Mouse (Mus musculus) kidney, postnatal 4 days (tissue): ENCODE measurements around the gene Cwc27.

Experiments used
- DNase-seq, 2 experiments: peaks; one replicate each; pipeline ENCODE4 v3.0.0; 2021; ENCODE audit warnings: mixed read lengths in 2 of 2

The Cwc27 gene

GRCm38 (mm10) chr13:104779104-104779670 lies 37.8 kb downstream of the Cwc27 start:
- DNase-seq, result no peak

GRCm38 (mm10) chr13:104763193-104763592 lies 53.7 kb downstream of the Cwc27 start:
- DNase-seq, result no peak

DNA sequence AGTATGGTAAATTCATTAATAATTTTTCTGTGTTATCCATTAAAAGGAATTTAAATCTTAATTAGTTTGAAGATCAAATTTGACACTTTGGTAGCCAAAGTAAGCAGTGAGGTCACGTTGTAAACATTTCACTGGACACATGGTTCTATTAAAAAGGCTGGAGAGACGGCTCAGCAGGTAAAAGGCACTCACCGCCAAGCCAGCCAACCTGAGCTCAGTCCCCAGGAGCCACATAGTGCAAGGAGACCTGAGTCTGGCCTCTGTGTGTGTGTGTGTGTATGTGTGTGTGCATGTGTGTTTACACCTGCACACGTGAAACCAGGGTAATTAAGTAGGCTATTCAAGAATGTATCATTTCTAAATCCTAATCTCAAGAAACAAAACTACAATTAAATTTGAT lies 54.5 kb downstream of the Cwc27 start:
- DNase-seq, result no peak

DNA sequence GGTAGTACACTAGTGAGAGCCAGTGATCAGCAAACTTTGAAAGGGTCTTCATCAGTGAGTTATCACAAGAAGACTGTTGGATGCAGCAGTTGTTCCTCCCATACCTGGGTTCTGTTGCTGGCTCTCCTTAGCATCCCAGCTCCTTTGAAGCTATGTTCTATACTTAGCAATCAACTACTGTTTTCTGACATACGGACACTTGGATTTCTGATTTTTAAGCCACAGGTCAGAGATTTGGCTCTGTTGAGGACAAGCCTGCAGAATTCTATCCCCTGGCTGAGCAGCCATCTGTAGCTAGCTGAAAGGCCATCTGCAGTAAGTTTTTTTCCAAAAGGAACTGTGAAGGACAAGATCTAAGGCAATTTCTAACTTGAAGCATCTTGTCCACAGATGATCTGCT lies 57.6 kb downstream of the Cwc27 start:
- DNase-seq, result no peak

GRCm38 (mm10) chr13:104747032-104747431 lies 69.9 kb downstream of the Cwc27 start:
- no peak for DNase-seq

- no peak for DNase-seq
These were observed 74.1 kb downstream of the Cwc27 start for GRCm38 (mm10) chr13:104742866-104743265.

GRCm38 (mm10) chr13:104729261-104730046 lies 87.5 kb downstream of the Cwc27 start:
- DNase-seq, result no peak

DNA sequence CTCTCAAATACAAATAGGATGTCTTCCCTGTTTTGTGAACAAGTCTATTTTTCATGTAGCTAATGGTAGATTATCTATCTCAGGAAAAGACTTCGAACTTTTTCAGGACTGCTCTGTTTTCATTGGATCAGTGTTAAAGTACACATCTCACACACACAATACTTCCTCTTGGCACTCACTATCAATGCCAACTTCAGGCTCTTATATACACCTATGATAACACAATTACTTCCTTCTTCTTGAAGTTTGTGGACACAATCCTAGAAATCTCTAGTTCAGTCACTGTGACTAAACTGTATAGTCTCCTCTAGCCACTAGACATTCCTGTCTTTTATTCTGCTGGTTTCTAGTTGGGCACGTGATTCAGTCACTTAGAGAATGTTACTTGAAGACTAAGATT lies 89.3 kb downstream of the Cwc27 start:
- no peak for DNase-seq

- no peak for DNase-seq
These were observed 96.8 kb downstream of the Cwc27 start for GRCm38 (mm10) chr13:104720133-104720532.

DNA sequence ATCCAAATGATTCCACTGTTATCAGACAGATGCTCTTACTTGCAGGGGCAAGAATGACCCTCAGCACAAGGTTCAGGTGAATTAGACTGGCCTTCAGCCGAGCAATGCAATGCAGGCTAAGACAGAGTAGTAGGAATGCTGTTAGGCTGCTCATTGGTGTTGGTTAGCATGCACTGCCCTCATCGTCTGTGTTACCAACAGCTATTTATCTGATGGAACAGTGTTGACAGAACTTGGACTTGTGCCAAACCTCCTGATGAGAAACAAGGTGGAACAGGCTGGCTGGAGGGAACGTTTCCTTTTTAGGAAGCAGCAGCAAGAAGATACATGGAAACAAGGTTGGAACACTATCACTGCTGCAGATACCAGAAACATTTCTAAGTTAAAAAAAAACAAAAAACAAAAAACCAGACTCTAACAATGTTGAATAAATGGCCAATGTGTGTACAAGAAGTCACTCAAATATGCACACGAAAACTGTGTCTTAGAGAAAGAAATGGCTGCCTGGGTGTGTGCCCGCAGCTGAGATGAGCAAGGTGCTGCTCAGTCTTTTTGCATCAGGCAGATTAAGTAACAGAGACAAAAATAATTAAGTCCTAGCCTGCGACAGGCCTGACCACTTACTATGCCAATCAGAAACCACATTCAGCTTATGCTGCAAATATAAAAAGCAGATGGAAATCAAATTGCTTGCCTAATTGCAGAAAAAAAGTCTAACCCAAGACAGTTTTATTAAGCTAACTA lies 122.2 kb downstream of the Cwc27 start:
- DNase-seq, result peak; percentile 6 to 16

- no peak for DNase-seq
These were observed 124.2 kb downstream of the Cwc27 start for GRCm38 (mm10) chr13:104692710-104693109.

DNA sequence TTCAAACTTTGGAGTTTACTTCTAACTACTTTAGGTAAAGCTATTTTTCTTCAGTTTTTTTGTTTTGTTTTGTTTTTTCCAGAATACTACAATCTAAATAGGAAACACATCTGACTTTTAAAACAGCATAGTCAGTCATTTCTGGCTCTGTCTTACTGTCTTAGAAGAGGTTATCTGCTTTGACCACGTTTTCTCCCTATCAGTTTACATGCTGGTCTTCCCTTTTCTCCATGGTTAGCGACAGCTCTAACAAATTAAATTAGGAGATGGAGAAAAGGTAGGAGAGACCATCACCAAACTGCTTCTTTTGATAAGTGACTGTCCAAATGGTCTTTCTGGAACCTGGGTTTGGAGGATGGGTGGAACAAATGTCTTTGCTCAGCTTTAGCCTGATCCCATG lies 131.4 kb downstream of the Cwc27 start:
- no peak for DNase-seq

DNA sequence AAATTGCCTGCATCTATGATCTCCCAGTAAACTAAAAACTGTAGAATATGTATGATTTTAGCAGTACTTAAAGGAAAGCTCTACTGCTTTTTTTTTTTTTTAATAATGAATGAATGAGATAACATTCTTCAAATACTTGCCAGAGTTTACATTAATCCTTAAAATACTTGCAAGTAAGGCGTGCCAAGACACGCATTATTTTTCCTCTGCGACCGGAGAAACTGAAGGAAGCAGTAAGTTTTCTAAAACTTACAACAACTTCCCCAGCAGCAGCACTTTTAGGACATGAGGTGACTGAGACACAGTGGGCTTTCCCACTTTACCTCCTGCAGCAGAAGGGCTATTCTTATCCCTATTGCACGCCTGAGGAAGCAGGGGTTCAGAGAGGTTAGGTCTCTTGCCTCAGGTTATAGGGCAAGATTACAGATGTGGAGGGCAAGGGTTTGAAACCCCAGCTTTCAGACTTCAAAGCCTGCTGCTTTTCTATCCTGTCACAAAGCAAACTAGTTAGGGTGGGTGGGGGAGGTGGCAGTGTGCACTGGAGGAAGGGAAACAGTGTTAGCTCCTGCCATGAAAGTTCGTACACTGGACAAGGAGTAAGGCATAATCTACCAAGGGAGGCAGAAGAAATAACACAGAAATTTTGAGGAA lies 132.5 kb downstream of the Cwc27 start:
- DNase-seq, result peak in 1 of 2 experiments; percentile 7

GRCm38 (mm10) chr13:104681212-104681611 lies 135.7 kb downstream of the Cwc27 start:
- no peak for DNase-seq

DNA sequence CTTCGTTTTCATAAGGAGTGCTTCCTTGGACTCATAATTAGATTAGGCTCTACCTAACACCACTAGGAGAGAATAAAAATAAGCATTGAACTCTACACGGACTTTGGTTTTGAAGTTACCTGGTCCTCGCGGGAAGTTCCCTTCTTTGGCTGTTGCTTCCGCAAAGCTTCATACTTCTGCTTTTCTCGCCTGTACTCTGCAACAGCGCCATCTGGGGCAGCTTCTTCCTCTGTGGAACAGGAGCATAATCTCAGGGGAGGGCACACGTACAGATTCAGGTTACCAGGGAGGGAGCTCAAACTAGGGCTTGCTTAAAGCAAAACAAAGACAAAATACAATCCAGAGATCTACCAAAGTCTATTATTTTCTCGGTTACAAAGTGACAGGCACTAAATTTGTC lies 155.8 kb downstream of the Cwc27 start:
- DNase-seq, result no peak

DNA sequence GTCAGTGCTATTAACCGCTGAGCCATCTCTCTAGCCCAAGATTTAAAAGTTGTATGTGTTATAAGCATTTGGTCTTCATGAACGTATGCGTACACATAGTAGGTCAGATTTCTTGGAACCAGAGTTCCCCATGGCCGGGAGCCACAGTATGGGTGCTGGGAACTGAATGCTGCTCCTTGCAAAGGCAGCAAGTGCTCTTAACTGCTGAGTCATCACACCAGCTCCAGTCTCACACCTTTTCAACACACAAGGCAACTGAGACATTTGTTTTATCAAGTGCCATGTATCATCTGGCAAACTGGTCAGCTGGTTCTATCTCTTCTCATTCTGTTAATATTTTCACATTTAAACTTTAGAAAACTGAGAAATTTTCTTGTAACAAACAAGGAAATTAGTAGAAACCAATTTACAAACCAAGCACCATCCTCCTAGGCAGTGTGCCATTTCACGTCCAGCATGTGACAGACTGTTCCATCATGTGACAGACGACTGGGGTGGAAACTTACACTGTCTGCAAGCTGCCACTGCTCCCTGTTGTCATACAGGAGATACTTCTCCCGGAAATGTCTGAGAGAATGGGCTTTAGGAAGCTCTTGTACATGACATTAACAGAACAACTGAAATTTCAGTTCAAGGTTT lies 156.8 kb downstream of the Cwc27 start:
- DNase-seq, result no peak

GRCm38 (mm10) chr13:104656666-104657272 lies 160.2 kb downstream of the Cwc27 start:
- DNase-seq, result no peak

GRCm38 (mm10) chr13:104655137-104655536 lies 161.8 kb downstream of the Cwc27 start:
- DNase-seq, result no peak

DNA sequence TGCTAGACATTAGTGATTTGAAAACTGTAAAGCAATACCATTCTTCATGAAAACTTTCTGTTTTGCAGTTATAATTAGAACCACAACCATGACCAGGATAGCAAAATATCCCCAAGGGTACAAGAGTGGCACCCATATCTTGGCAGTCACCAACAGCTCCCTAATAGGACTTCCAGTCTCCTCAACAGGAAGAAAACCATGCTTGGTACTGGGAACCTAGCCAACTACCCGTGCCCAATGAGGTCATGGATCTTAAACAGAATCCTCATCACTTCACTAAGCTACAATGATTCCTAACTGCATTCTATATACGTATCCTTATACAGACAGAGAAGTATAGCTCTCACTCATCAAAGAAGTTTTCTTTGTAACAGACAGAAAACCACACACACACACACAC lies 165.2 kb downstream of the Cwc27 start:
- no peak for DNase-seq

DNA sequence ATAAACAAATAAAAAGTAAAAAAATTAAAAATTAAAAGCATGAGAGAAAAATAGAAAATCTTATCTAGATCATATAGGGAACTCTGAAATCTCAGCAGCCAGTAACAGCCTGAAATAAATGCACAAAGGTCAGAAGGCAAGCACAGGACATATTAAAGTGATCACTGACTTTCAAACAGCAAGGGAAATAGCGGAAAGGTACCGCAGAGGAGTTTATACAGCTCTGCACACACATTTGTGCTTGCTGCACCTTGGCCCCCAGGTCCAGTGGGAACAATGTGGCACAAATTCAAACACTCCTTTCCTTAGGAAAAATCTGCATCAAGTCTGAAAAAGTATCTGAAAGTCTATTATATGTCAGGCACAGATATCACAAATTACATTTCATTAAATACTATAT lies 166.3 kb downstream of the Cwc27 start:
- no peak for DNase-seq

DNA sequence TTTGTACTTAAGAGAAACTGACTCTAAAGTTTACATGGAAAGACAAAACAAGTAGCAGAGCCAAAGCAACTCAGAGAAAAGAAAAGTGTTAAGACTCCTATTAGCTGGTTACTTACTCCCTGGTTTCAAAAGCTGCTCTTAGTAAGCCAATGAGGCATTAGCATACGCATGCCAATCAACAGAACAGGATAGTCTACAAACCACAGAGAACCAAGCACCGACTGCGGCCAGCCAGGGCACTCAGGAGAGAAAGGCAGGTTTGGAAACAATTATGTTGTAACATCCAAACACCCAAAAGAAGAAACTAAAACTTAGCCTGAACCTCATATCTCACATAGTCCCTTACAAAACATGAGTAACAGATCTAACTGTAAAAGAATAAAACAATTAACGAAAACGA lies 166.8 kb downstream of the Cwc27 start:
- no peak for DNase-seq

GRCm38 (mm10) chr13:104645778-104646425 lies 171.0 kb downstream of the Cwc27 start:
- no peak for DNase-seq
